Mouse (Mus musculus) left cerebral cortex, postnatal 4 days (tissue): ENCODE measurements around the gene Zfp691. TPM values are rescaled to one million over a fixed set of nuclear protein-coding genes. Genes with fewer than 3 reads are reported as not detected.

Experiments used
- DNase-seq: peaks from one replicate; pipeline ENCODE4 v3.0.0-alpha.2; 2022
- intact Hi-C: fragments of 180-260 bp; cut with DNase I; formaldehyde crosslinking; loops from one replicate; pipeline ENCODE4 v1.15.1; 2025
- total RNA-seq, 2 experiments: library from RNA; stranded (reverse); gene quantifications; 2 replicates each; pipeline ENCODE4 v1.2.3; 2021

The Zfp691 gene
- 1 to 10 TPM; 4.5 to 8.7 TPM for total RNA-seq

- intact Hi-C loops = no loop called here
- DNase-seq = peak; percentile 94
Observed at GRCm38 (mm10) chr4:119173851-119174453, at the start of gene Zfp691. Gene Zfp691, minus strand, starts transcription at chr4:119174195.

- no peak for DNase-seq
- intact Hi-C loops = no loop called here
Observed at GRCm38 (mm10) chr4:119223696-119224095, 49.7 kb upstream of the Zfp691 start.

GRCm38 (mm10) chr4:119218169-119218568 is 44.2 kb upstream of the Zfp691 start, which contains the start of gene Tmem269:
Gene Tmem269, minus strand, starts transcription at chr4:119218217.
- no peak for DNase-seq
- intact Hi-C loops = no loop called here

GRCm38 (mm10) chr4:119216667-119217066 is 42.7 kb upstream of the Zfp691 start:
- no peak for DNase-seq
- intact Hi-C loops = no loop called here

- intact Hi-C loops = no loop called here
- DNase-seq = peak; percentile 64
Observed at GRCm38 (mm10) chr4:119204672-119205071, 30.7 kb upstream of the Zfp691 start.

- no peak for DNase-seq
- intact Hi-C loops = no loop called here
Observed at GRCm38 (mm10) chr4:119198105-119198504, 24.1 kb upstream of the Zfp691 start.

DNA sequence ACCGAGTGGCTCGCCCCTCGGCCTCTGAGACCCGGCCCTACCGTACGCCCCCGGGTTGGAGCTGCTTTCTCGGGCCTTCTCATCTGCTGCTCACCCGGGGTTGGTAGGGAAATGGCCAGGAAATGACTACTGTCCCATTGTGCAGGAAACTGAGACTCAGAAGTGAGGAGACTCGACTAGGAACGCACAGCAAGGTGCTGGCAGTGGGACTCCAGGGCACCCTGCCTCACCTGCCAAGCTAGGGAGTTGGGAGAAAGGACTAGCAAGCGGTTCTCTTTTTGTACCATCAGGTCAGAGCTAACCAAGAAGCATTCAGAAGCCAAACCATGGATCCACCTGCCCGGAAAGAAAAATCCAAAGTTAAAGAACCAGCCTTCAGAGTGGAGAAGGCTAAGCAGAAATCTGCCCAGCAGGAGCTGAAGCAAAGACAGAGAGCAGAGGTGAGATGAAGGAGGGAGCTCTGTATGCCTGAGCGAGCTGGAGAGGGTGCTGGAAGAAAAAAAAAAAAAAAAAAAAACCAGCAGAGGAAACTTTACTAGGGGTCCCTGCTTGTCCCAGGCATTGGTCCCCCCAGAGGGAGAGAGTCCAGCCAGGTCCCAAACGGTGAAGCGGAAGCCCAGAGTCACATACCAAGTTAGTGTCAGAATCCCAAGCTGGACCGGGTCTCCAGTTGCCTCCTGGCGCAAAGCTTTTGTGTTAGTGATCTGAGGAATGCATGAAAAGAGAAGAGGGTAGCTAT is 21.8 kb upstream of the Zfp691 start:
- DNase-seq = no peak
- intact Hi-C loops = no loop called here

- peak; percentile 94 for DNase-seq
- intact Hi-C loops = no loop called here
Observed at GRCm38 (mm10) chr4:119194909-119195581, 21.1 kb upstream of the Zfp691 start, which contains the start of gene Svbp. Gene Svbp, plus strand, starts transcription at chr4:119195306.

- intact Hi-C loops = no loop called here
Observed at GRCm38 (mm10) chr4:119192757-119193156, 18.8 kb upstream of the Zfp691 start.

GRCm38 (mm10) chr4:119191273-119191672 is 17.3 kb upstream of the Zfp691 start:
- DNase-seq = no peak
- intact Hi-C loops = no loop called here

More at GRCm38 (mm10) chr4:119192757-119193156, 18.8 kb upstream of the Zfp691 start:
- no peak for DNase-seq

DNA sequence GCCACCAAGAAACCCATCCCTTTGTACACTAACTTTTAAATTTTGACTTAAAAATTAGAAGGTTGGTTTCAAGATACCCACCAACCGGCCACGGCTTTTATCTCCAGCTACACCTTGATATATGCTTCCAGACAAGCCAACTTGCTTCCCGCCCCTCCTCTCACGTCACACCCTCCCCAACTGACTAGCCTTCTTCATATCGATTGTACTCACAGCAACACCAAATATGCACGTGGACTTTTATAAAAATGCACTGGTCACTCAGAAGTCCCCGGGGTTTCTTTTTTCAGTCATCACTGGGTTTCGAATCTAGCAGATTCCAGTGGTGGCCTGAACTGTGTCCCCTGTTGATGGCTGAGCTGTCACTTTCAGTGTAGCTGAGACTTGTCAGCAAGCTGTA is 16.6 kb upstream of the Zfp691 start:
- DNase-seq = no peak
- intact Hi-C loops = no loop called here

GRCm38 (mm10) chr4:119189864-119190263 is 15.9 kb upstream of the Zfp691 start, which contains the start of gene Ermap:
Gene Ermap, minus strand, starts transcription at chr4:119190011.
- intact Hi-C loops = no loop called here
- DNase-seq = no peak

GRCm38 (mm10) chr4:119189392-119189791 is 15.4 kb upstream of the Zfp691 start:
- no peak for DNase-seq
- intact Hi-C loops = no loop called here

DNA sequence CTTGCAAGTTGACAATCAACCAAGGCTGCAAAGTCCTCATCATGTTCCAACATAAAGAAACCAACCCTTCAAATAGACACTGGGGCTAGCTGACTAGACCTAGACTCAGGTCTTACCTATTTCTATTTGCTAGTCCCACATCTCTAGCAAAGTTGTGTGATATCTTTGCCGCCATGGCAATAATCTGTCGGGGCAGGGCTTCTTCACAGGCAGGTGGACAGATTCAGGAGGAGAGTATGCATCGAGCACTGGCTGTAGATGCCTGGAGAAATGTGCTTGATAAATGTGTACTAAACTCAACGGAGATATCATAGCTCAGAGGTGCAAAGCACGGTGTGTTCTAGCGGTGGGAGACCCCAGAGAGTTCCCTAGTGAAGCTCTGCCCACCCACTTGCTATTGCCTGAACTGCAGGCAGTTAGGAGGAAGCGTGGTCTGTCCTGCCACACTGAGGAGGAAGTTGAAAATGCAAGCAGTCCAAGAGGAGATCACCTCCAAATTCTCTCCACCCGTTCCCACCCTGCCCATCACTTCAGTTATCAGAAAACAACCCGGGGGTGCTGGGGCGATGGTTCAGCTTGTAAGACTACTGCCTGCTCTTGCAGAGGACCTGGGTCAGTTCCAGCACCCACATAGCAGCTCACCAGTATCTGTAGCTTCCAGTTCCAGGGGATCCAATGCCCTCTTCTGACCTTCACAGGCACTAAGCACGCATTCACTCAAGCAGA is 14.2 kb upstream of the Zfp691 start:
- no peak for DNase-seq
- intact Hi-C loops = no loop called here

DNA sequence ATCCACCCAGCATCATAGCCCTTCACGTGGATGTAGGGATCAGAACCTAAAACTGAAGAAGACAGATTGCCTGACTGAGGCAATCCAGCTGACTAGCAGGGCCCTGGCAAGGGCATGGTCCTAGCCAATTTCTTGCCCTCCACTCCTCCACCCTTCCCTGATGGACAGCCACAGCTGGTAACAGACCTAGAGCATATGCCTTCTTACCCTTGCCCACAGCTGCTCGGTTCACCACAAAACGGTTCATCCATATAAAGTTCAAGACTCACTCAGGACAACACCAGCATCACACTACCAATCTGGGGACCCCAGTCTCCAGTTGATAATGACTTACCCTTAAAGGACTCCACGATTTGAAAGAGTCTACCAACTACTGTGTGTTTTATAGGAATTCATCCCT is 11.8 kb upstream of the Zfp691 start:
- intact Hi-C loops = no loop called here
- no peak for DNase-seq

DNA sequence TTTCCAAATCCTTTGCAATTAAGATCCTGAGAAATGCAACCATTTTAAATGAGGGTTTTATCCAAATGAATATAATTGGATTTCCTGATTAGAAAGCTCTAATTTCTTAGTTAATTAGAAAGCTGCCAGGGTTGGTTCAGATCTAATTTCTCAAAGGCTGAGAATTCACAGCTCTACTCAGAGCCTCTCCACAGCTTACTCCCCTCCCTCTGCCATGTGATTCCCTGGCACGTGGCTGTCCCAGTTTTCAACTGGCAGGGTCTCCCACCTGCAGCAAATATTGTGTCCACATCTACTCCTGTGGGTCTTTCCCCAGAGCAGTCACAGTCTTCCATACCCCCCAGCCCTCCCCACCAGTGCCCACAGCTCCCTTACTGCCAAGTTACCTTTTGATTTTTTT is 9.5 kb upstream of the Zfp691 start:
- intact Hi-C loops = no loop called here
- no peak for DNase-seq

- intact Hi-C loops = no loop called here
- DNase-seq = no peak
Observed at GRCm38 (mm10) chr4:119181456-119181855, 7.5 kb upstream of the Zfp691 start.

- intact Hi-C loops = no loop called here
- no peak for DNase-seq
Observed at GRCm38 (mm10) chr4:119180133-119180707, 6.2 kb upstream of the Zfp691 start.

DNA sequence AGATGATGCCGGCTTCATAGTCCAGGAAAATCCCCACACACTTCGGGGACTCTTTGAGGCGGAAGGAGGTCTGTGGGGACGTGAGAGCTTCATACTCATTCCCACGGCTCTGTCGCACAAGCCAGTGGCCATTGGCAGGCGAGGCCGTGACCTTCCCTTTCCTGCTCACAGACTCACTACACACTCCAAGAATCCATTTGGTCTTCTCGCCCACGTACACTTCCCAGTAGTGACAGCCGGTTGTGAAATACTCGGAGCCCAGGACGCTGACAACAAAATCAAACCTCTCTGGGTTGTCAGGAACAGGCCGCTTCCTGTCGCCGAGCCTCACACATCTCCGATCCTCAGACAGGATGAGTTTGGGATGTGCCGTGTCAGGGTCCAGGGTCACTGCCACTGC is 4.3 kb upstream of the Zfp691 start:
- intact Hi-C loops = no loop called here
- no peak for DNase-seq

GRCm38 (mm10) chr4:119177702-119178101 is 3.7 kb upstream of the Zfp691 start:
- no peak for DNase-seq
- intact Hi-C loops = no loop called here
